Mouse (Mus musculus) lung, embryonic 14.5 days (tissue): Measurements from ENCODE around the gene Cfap99. TPM values are rescaled to one million over a fixed set of nuclear protein-coding genes. Genes with fewer than 3 reads are reported as not detected.
A peak's percentile ranks its signal among the peaks of the same experiment; 100 is the strongest.

Experiments used
- ATAC-seq: fragments of 200-750 bp; cut with Nextera tagmentation; 2 replicates; pipeline ENCODE4 v1.8.0; 2017; ENCODE audit warnings: mild to moderate bottlenecking, moderate TSS enrichment, moderate library complexity; ENCODE audit not compliant: insufficient read depth
- DNase-seq: peaks from one replicate; pipeline ENCODE4 v3.0.0-alpha.2; 2015
- H3K27ac ChIP-seq: fragments of 300-500 bp; sonication (generic); 2 replicates; pipeline ENCODE4 v1.5.1; 2014; ENCODE audit warnings: low read depth, mild to moderate bottlenecking, moderate library complexity
- H3K27me3 ChIP-seq: fragments of 300-500 bp; sonication (generic); 2 replicates; pipeline ENCODE4 v1.6.1; 2014; ENCODE audit warnings: low read length, control low read depth; ENCODE audit not compliant: insufficient read depth
- H3K36me3 ChIP-seq: fragments of 300-500 bp; sonication (generic); 2 replicates; pipeline ENCODE4 v1.6.1; 2014; ENCODE audit warnings: control low read depth; ENCODE audit not compliant: insufficient read depth
- H3K4me1 ChIP-seq: fragments of 300-500 bp; sonication (generic); 2 replicates; pipeline ENCODE4 v1.6.1; 2014; ENCODE audit warnings: antibody characterized with exemption, control low read depth; ENCODE audit not compliant: insufficient read depth
- H3K4me2 ChIP-seq: fragments of 300-500 bp; sonication (generic); 2 replicates; pipeline ENCODE4 v1.6.1; 2014; ENCODE audit warnings: mild to moderate bottlenecking
- H3K4me3 ChIP-seq: fragments of 300-500 bp; sonication (generic); 2 replicates; pipeline ENCODE4 v1.5.1; 2014; ENCODE audit warnings: low read depth, low read length
- H3K9ac ChIP-seq: fragments of 300-500 bp; sonication (generic); 2 replicates; pipeline ENCODE4 v1.6.1; 2014
- H3K9me3 ChIP-seq: fragments of 300-500 bp; sonication (generic); 2 replicates; pipeline ENCODE4 v1.6.1; 2016; ENCODE audit warnings: low read depth, low read length, control low read depth
- CTCF ChIP-seq: IDR thresholded peaks from 2 replicates; pipeline ENCODE4 v1.5.1; 2016; ENCODE audit warnings: antibody characterized with exemption, low read depth
- WGBS: fragments of 180-500 bp; shearing (Covaris S2); extraction: QIAGEN DNeasy Blood & Tissue Kit; methylation state at CpG from one replicate; pipeline ENCODE4 v1.1.7; 2014; 5-methylcytosine and 5-hydroxymethylcytosine counted together
- polyA plus RNA-seq: library from polyadenylated mRNA; unstranded; fragments of >200 nt; fragmentation: Nextera tagmentation; extraction: Ambion mirVana; gene quantifications from 2 replicates; pipeline ENCODE4 v1.2.1, GENCODE M21; 2014

Gene Cfap99
- polyA plus RNA-seq, result not detected in 2 replicates

GRCm38 (mm10) chr5:34288154-34288716 lies at the start of gene Cfap99, which contains the start of gene Zfyve28:
TSS of gene Cfap99 (plus strand) at chr5:34288600.
TSS of gene Zfyve28 (minus strand) at chr5:34288449.
- under 1% methylated on average over 78 of the region's 83 CpGs for WGBS
- peak; percentile 95 for ATAC-seq
- H3K9me3 ChIP-seq, result no peaks in the 10 kb centered on the region
- DNase-seq, result peak; percentile 78
- peak within 1 kb of the TSS; percentile 53 for H3K4me3 ChIP-seq
- no peak within 1 kb of the TSS for H3K9ac ChIP-seq
- H3K4me1 ChIP-seq, result no peaks in the 10 kb centered on the region
- H3K36me3 ChIP-seq, result no peaks in the 10 kb centered on the region
- no peak for TF ChIP-seq CTCF
- peaks cover 49% of the 10 kb centered on the region for H3K27me3 ChIP-seq
- H3K4me2 ChIP-seq, result peak within 1 kb of the TSS; percentile 95
- no peak within 1 kb of the TSS for H3K27ac ChIP-seq

GRCm38 (mm10) chr5:34242224-34242963 lies 46.0 kb upstream of the Cfap99 start:
- ATAC-seq (peak; percentile 54), DNase-seq (peak; percentile 68)
- no peak overlapping the region for H3K4me3 ChIP-seq
- no peak overlapping the region for H3K9ac ChIP-seq
- H3K27me3 ChIP-seq, result no peaks in the 10 kb centered on the region
- peaks cover 3% of the 10 kb centered on the region; the same call in 1 of the 2 replicates for H3K4me1 ChIP-seq
- H3K9me3 ChIP-seq, result no peaks in the 10 kb centered on the region
- H3K36me3 ChIP-seq, result no peaks in the 10 kb centered on the region
- peak overlapping the region; percentile 38; the same call in 1 of the 2 replicates for H3K4me2 ChIP-seq
- no peak for TF ChIP-seq CTCF
- WGBS, result 6% methylated on average over 15 of the region's 15 CpGs
- H3K27ac ChIP-seq, result peak overlapping the region; percentile 2; the same call in 1 of the 2 replicates

- no peak overlapping the region for H3K27ac ChIP-seq
- H3K36me3 ChIP-seq, result no peaks in the 10 kb centered on the region
- peaks cover 3% of the 10 kb centered on the region; the same call in 1 of the 2 replicates for H3K4me1 ChIP-seq
- ATAC-seq (peak; percentile 21; the same call in 1 of the 2 replicates), DNase-seq (no peak)
- H3K27me3 ChIP-seq, result no peaks in the 10 kb centered on the region
- H3K4me2 ChIP-seq, result no peak overlapping the region; the same call in 1 of the 2 replicates
- no peaks in the 10 kb centered on the region for H3K9me3 ChIP-seq
- no peak overlapping the region for H3K4me3 ChIP-seq
- whole genome bisulfite sequencing, result 75% methylated on average over 5 of the region's 5 CpGs
- no peak for TF ChIP-seq CTCF
- H3K9ac ChIP-seq, result no peak overlapping the region
These were observed 45.3 kb upstream of the Cfap99 start for GRCm38 (mm10) chr5:34243062-34243461.

- peaks cover 18% of the 10 kb centered on the region; the same call in 1 of the 2 replicates for H3K4me1 ChIP-seq
- no peak overlapping the region for H3K4me3 ChIP-seq
- H3K9me3 ChIP-seq, result no peaks in the 10 kb centered on the region
- 88% methylated on average over 3 of the region's 3 CpGs for WGBS
- no peak overlapping the region for H3K27ac ChIP-seq
- ATAC-seq, result no peak
- TF ChIP-seq CTCF, result no peak
- no peaks in the 10 kb centered on the region for H3K27me3 ChIP-seq
- no peaks in the 10 kb centered on the region for H3K36me3 ChIP-seq
- no peak overlapping the region for H3K9ac ChIP-seq
- no peak overlapping the region for H3K4me2 ChIP-seq
- no peak for DNase-seq
These were observed 42.0 kb upstream of the Cfap99 start for GRCm38 (mm10) chr5:34246443-34246842.

GRCm38 (mm10) chr5:34249132-34249531 lies 39.3 kb upstream of the Cfap99 start:
- Histone ChIP-seq H3K4me3 (no peak overlapping the region), H3K4me1 (peaks cover 21% of the 10 kb centered on the region), H3K4me2 (no peak overlapping the region), H3K9me3 (no peaks in the 10 kb centered on the region), H3K36me3 (no peaks in the 10 kb centered on the region), H3K27ac (no peak overlapping the region), H3K9ac (no peak overlapping the region), H3K27me3 (no peaks in the 10 kb centered on the region)
- DNase-seq (no peak), ATAC-seq (no peak)
- TF ChIP-seq CTCF, result no peak
- WGBS, result 59% methylated on average over 4 of the region's 4 CpGs

- Histone ChIP-seq H3K9me3 (no peaks in the 10 kb centered on the region), H3K27me3 (no peaks in the 10 kb centered on the region), H3K4me2 (no peak overlapping the region), H3K36me3 (no peaks in the 10 kb centered on the region), H3K4me3 (no peak overlapping the region), H3K4me1 (peaks cover 21% of the 10 kb centered on the region), H3K27ac (no peak overlapping the region), H3K9ac (no peak overlapping the region)
- DNase-seq (peak; percentile 65), ATAC-seq (peak; percentile 46)
- 42% methylated on average over 3 of the region's 3 CpGs for WGBS
- no peak for TF ChIP-seq CTCF
These were observed 38.3 kb upstream of the Cfap99 start for GRCm38 (mm10) chr5:34250090-34250489.

- Histone ChIP-seq H3K36me3 (no peaks in the 10 kb centered on the region), H3K27ac (no peak overlapping the region), H3K4me1 (peaks cover 21% of the 10 kb centered on the region), H3K27me3 (no peaks in the 10 kb centered on the region), H3K9ac (no peak overlapping the region), H3K9me3 (no peaks in the 10 kb centered on the region), H3K4me2 (no peak overlapping the region), H3K4me3 (no peak overlapping the region)
- WGBS, result 33% methylated on average over 4 of the region's 4 CpGs
- no peak for DNase-seq
- no peak for TF ChIP-seq CTCF
- no peak for ATAC-seq
These were observed 36.6 kb upstream of the Cfap99 start for GRCm38 (mm10) chr5:34251794-34252193.
